ENCODE assay signal across 9 mouse cellular contexts in the genomic region with DNA sequence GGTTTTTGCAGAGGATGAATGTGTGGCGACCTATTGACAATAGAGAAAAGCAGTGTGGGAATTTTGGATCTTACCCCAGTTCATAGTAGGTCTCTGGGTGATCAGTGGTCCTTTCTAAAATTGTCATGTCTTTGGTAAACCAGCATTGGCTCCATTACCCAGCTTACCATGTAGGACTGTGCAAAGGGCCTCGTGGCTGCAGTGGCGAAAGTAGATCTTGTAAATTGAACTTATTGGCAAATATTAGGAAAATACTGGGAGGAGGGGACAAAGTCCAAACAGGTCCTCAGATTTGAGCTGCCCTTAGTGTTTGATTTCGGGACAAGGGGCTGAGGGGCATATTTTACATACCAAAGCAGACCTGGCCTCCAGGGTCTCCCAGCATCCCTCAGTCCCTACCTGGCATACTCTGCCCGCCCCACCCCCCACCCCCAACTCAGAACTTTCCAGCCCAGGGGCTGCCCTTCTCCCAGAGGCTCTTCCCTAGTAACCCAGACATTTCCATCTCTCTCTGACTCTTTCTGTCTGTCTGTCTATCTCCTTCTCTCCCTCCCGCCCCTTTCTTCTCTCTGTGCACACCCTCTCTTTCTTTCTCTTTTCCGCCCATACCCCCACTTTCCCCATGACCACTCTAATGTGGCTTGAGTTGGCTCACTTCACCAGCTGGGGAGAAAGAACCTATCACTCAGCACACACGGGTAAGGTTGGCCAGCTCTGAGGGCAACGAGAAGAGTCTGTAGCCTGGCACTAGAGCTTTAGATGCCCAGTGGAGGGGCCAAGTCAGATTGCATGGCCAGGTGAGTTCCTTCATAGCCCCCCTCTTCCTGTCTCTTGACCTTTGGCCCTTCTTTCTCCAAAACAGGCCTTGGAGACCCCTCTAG. TPM values are rescaled to one million over a fixed set of nuclear protein-coding genes. Genes with fewer than 3 reads are reported as not detected.
DNase-seq lines count a peak whose midpoint lies in the region; ATAC-seq and TF ChIP-seq lines count a peak whose summit lies in the region.
"Had no signal": no experiment of that assay in that cellular context is flagged by ENCODE, and none has a peak within 500 bp of the region (broad histone marks: within the 10 kb centered on the region; RNA-seq: fewer than 3 reads in every experiment).

No protein-coding gene starts in this region.

- no peak for DNase-seq in forebrain, embryonic 11.5 days (ENCODE audit: low spot score)
- no peak for DNase-seq in forebrain, postnatal 0 days
- peak; percentile 48 for DNase-seq in kidney, postnatal 10 days
- DNase-seq in kidney, postnatal 36 days, result no peak
- DNase-seq in embryonic facial prominence, embryonic 14.5 days (ENCODE audit: low spot score), result no peak
- no peak for DNase-seq in frontal cortex, postnatal 10 days (ENCODE audit: low spot score in 2 of 2)
- DNase-seq: right cerebral cortex, postnatal 25 days had no signal

- no peaks in the 10 kb centered on the region for H3K9me3 ChIP-seq in forebrain, embryonic 11.5 days (ENCODE audit: control insufficient read depth, low read length)
- no peaks in the 10 kb centered on the region for H3K9me3 ChIP-seq in forebrain, postnatal 0 days (ENCODE audit: low read length)
- H3K9me3 ChIP-seq in embryonic facial prominence, embryonic 14.5 days (ENCODE audit: control insufficient read depth, low read length), result no peaks in the 10 kb centered on the region
- H3K9me3 ChIP-seq in liver, embryonic 15.5 days (replicated peaks), result no peaks in the 10 kb centered on the region

- peak overlapping the region; percentile 27; the same call in 1 of the 2 replicates for H3K9ac ChIP-seq in forebrain, embryonic 11.5 days (ENCODE audit: low read length)
- H3K9ac ChIP-seq in forebrain, postnatal 0 days, result no peak overlapping the region
- no peak overlapping the region for H3K9ac ChIP-seq in embryonic facial prominence, embryonic 14.5 days (ENCODE audit: low read depth, low read length)
- peak overlapping the region; percentile 54 for H3K9ac ChIP-seq in liver, embryonic 15.5 days

- H3K4me1 ChIP-seq in forebrain, embryonic 11.5 days (replicated peaks; ENCODE audit: control insufficient read depth, insufficient read depth, low read length), result peaks cover 14% of the 10 kb centered on the region
- H3K4me1 ChIP-seq in forebrain, postnatal 0 days (ENCODE audit: insufficient read depth), result 0 out of 2 replicates have a peak, but pooled peaks cover 8% of the 10 kb centered on the region
- peaks cover 3% of the 10 kb centered on the region; the same call in 1 of the 2 replicates for H3K4me1 ChIP-seq in embryonic facial prominence, embryonic 14.5 days (ENCODE audit: control insufficient read depth, insufficient read depth, low read length)
- peaks cover 96% of the 10 kb centered on the region for H3K4me1 ChIP-seq in liver, embryonic 15.5 days (replicated peaks)

- no peaks in the 10 kb centered on the region for H3K27me3 ChIP-seq in forebrain, embryonic 11.5 days (ENCODE audit: control insufficient read depth, insufficient read depth, low read length)
- no peaks in the 10 kb centered on the region for H3K27me3 ChIP-seq in forebrain, postnatal 0 days (ENCODE audit: insufficient read depth, low read length)
- no peaks in the 10 kb centered on the region for H3K27me3 ChIP-seq in embryonic facial prominence, embryonic 14.5 days (replicated peaks; ENCODE audit: control insufficient read depth, insufficient read depth, low read length)
- no peaks in the 10 kb centered on the region for H3K27me3 ChIP-seq in liver, embryonic 15.5 days

- H3K36me3 ChIP-seq in forebrain, embryonic 11.5 days (ENCODE audit: control insufficient read depth, insufficient read depth, low read length), result no peaks in the 10 kb centered on the region
- H3K36me3 ChIP-seq in forebrain, postnatal 0 days (ENCODE audit: insufficient read depth), result peaks cover 29% of the 10 kb centered on the region
- peaks cover 51% of the 10 kb centered on the region for H3K36me3 ChIP-seq in embryonic facial prominence, embryonic 14.5 days (ENCODE audit: control insufficient read depth, insufficient read depth, low read length)
- H3K36me3 ChIP-seq in liver, embryonic 15.5 days (replicated peaks), result peaks cover 18% of the 10 kb centered on the region

- 65% methylated on average over 9 of the region's 9 CpGs for WGBS in forebrain, embryonic 11.5 days
- 64% methylated on average over 9 of the region's 9 CpGs for WGBS in forebrain, postnatal 0 days
- 73% methylated on average over 9 of the region's 9 CpGs for WGBS in embryonic facial prominence, embryonic 14.5 days
- 46% methylated on average over 9 of the region's 9 CpGs for WGBS in liver, embryonic 15.5 days (ENCODE audit: insufficient replicate concordance)

- H3K27ac ChIP-seq in forebrain, embryonic 11.5 days (ENCODE audit: low read depth, low read length), result peak overlapping the region; percentile 59; the same call in 1 of the 2 replicates
- H3K27ac ChIP-seq in forebrain, postnatal 0 days (ENCODE audit: low read depth, low read length), result no peak overlapping the region
- 0 out of 2 replicates have a peak overlapping the region, but pooled peaks have one; percentile 4 for H3K27ac ChIP-seq in embryonic facial prominence, embryonic 14.5 days (replicated peaks; ENCODE audit: low read depth, low read length)
- H3K27ac ChIP-seq in liver, embryonic 15.5 days (replicated peaks), result peak overlapping the region; percentile 95

- no peak overlapping the region for H3K4me3 ChIP-seq in forebrain, embryonic 11.5 days (ENCODE audit: low read depth, low read length)
- no peak overlapping the region for H3K4me3 ChIP-seq in forebrain, postnatal 0 days (ENCODE audit: low read depth, low read length)
- H3K4me3 ChIP-seq in embryonic facial prominence, embryonic 14.5 days (ENCODE audit: low read depth, low read length), result no peak overlapping the region
- peak overlapping the region; percentile 11; the same call in 1 of the 2 replicates for H3K4me3 ChIP-seq in liver, embryonic 15.5 days (replicated peaks)

- 0 out of 2 replicates have a peak overlapping the region, but pooled peaks have one; percentile 11 for H3K4me2 ChIP-seq in forebrain, embryonic 11.5 days (ENCODE audit: low read depth, low read length, severe bottlenecking)
- H3K4me2 ChIP-seq in forebrain, postnatal 0 days (ENCODE audit: low read depth), result no peak overlapping the region
- no peak overlapping the region for H3K4me2 ChIP-seq in embryonic facial prominence, embryonic 14.5 days (ENCODE audit: low read depth, low read length)
- peak overlapping the region; percentile 63 for H3K4me2 ChIP-seq in liver, embryonic 15.5 days

- no peak for TF ChIP-seq CTCF in forebrain, postnatal 0 days (IDR thresholded peaks at IDR 0.05; ENCODE audit: low read depth)

- no peak for ATAC-seq in forebrain, embryonic 11.5 days (replicated peaks; ENCODE audit: low FRiP score)
- ATAC-seq in forebrain, postnatal 0 days, result no peak
- no peak for ATAC-seq in embryonic facial prominence, embryonic 14.5 days (ENCODE audit: low read depth)
- ATAC-seq in liver, embryonic 15.5 days (ENCODE audit: insufficient read depth), result no peak
- ATAC-seq in megakaryocyte progenitor cell, adult 5-6 weeks (replicated peaks; ENCODE audit: poor library complexity), result no peak

RNA-seq across cellular contexts. Expression of a gene that starts 23.2 kb away (rescaled TPM):
- polyA plus RNA-seq in forebrain, embryonic 11.5 days (2014; fragmentation: Nextera tagmentation; extraction: Ambion mirVana), result 11.2 and 12.1 TPM in 2 replicates
- 48.4 and 55.3 TPM in 2 replicates for total RNA-seq in forebrain, postnatal 0 days (2014; rRNA removed)
- 10.3 and 13.2 TPM in 2 replicates for polyA plus RNA-seq in forebrain, postnatal 0 days (2015; fragmentation: Nextera tagmentation; extraction: Ambion mirVana)
- polyA plus RNA-seq in embryonic facial prominence, embryonic 14.5 days (2014; fragmentation: Nextera tagmentation; extraction: Ambion mirVana), result 14.6 and 14.8 TPM in 2 replicates
- polyA plus RNA-seq in liver, embryonic 15.5 days (2015; fragmentation: Nextera tagmentation; extraction: Ambion mirVana), result 4.5 and 4.7 TPM in 2 replicates
- 5.9 and 6.9 TPM in 2 replicates for total RNA-seq in megakaryocyte progenitor cell, adult 5-6 weeks (2015)
- 8.0 and 15.5 TPM in 2 replicates for total RNA-seq in megakaryocyte progenitor cell, adult 5-6 weeks (2017)

RNA-seq across cellular contexts. Expression of a gene that starts 58.2 kb away (rescaled TPM):
- polyA plus RNA-seq in forebrain, embryonic 11.5 days (2014; fragmentation: Nextera tagmentation; extraction: Ambion mirVana), result 68.4 and 73.6 TPM in 2 replicates
- total RNA-seq in forebrain, postnatal 0 days (2014; rRNA removed), result 70.3 and 112 TPM in 2 replicates
- 34.8 and 35.3 TPM in 2 replicates for polyA plus RNA-seq in forebrain, postnatal 0 days (2015; fragmentation: Nextera tagmentation; extraction: Ambion mirVana)
- 40.2 and 40.4 TPM in 2 replicates for polyA plus RNA-seq in embryonic facial prominence, embryonic 14.5 days (2014; fragmentation: Nextera tagmentation; extraction: Ambion mirVana)
- polyA plus RNA-seq in liver, embryonic 15.5 days (2015; fragmentation: Nextera tagmentation; extraction: Ambion mirVana), result 285 and 299 TPM in 2 replicates
- total RNA-seq in megakaryocyte progenitor cell, adult 5-6 weeks (2015), result 111 and 138 TPM in 2 replicates
- 110 and 143 TPM in 2 replicates for total RNA-seq in megakaryocyte progenitor cell, adult 5-6 weeks (2017)

Comparison
In these comparisons a context has a peak if more than half of its experiments do, and no peak if none do; other contexts are left out.
1. H3K4me2 ChIP-seq: peak in forebrain, embryonic 11.5 days (single experiment) and liver, embryonic 15.5 days (single experiment); none in forebrain, postnatal 0 days (single experiment) and embryonic facial prominence, embryonic 14.5 days (single experiment).
2. H3K9ac ChIP-seq: peak in forebrain, embryonic 11.5 days (single experiment) and liver, embryonic 15.5 days (single experiment); none in forebrain, postnatal 0 days (single experiment) and embryonic facial prominence, embryonic 14.5 days (single experiment).